Mouse (Mus musculus): Measurements from ENCODE around the gene Ralgps1. TPM values are rescaled to one million over a fixed set of nuclear protein-coding genes. Genes with fewer than 3 reads are reported as not detected.

Ralgps1 gene
- total and polyA plus RNA-seq, 2 experiments from 2014 or later: 20.7 to 69.9 TPM

- ATAC-seq (0 out of 2 replicates have a peak, but pooled peaks have one; percentile 49), DNase-seq (ENCODE audit: low spot score) (no peak)
- Histone ChIP-seq H3K36me3 (ENCODE audit: insufficient read depth, low read length) (no peaks in the 10 kb centered on the region), H3K4me3 (ENCODE audit: low read length) (no peak overlapping the region), H3K27me3 (ENCODE audit: insufficient read depth, low read length) (no peaks in the 10 kb centered on the region), H3K27ac (no peak overlapping the region), H3K9ac (replicated peaks; ENCODE audit: low read length) (no peak overlapping the region), H3K9me3 (ENCODE audit: low read length) (no peaks in the 10 kb centered on the region), H3K4me1 (ENCODE audit: insufficient read depth, low read length) (no peaks in the 10 kb centered on the region; the same call in 1 of the 2 replicates), H3K4me2 (ENCODE audit: low read depth, low read length) (no peak overlapping the region)
- 46% methylated on average over 3 of the region's 3 CpGs for WGBS
- TF ChIP-seq CTCF (IDR thresholded peaks at IDR 0.05; ENCODE audit: low read depth): no peak
Observed at GRCm38 (mm10) chr2:33189976-33190375, 181.3 kb downstream of the Ralgps1 start.

- H3K4me1 ChIP-seq (ENCODE audit: insufficient read depth, low read length): no peaks in the 10 kb centered on the region; the same call in 1 of the 2 replicates
- no peaks in the 10 kb centered on the region for H3K27me3 ChIP-seq (ENCODE audit: insufficient read depth, low read length)
- 71% methylated on average over 6 of the region's 6 CpGs for WGBS
- no peak overlapping the region for H3K4me3 ChIP-seq (ENCODE audit: low read length)
- no peak overlapping the region for H3K9ac ChIP-seq (replicated peaks; ENCODE audit: low read length)
- H3K36me3 ChIP-seq (ENCODE audit: insufficient read depth, low read length): no peaks in the 10 kb centered on the region
- no peak for ATAC-seq
- no peak for TF ChIP-seq CTCF (IDR thresholded peaks at IDR 0.05; ENCODE audit: low read depth)
- no peaks in the 10 kb centered on the region for H3K9me3 ChIP-seq (ENCODE audit: low read length)
- no peak overlapping the region for H3K27ac ChIP-seq
- no peak overlapping the region for H3K4me2 ChIP-seq (ENCODE audit: low read depth, low read length)
- DNase-seq (ENCODE audit: low spot score): no peak
Observed at GRCm38 (mm10) chr2:33188925-33189670, 182.2 kb downstream of the Ralgps1 start.

GRCm38 (mm10) chr2:33187874-33188273 is 183.4 kb downstream of the Ralgps1 start:
- no peak for TF ChIP-seq CTCF (IDR thresholded peaks at IDR 0.05; ENCODE audit: low read depth)
- H3K4me2 ChIP-seq (ENCODE audit: low read depth, low read length): no peak overlapping the region
- H3K36me3 ChIP-seq (ENCODE audit: insufficient read depth, low read length): no peaks in the 10 kb centered on the region
- H3K4me1 ChIP-seq (ENCODE audit: insufficient read depth, low read length): no peaks in the 10 kb centered on the region; the same call in 1 of the 2 replicates
- DNase-seq (ENCODE audit: low spot score) (no peak), ATAC-seq (no peak)
- WGBS: 86% methylated on average over 2 of the region's 2 CpGs
- no peak overlapping the region for H3K4me3 ChIP-seq (ENCODE audit: low read length)
- no peak overlapping the region for H3K9ac ChIP-seq (replicated peaks; ENCODE audit: low read length)
- H3K27me3 ChIP-seq (ENCODE audit: insufficient read depth, low read length): no peaks in the 10 kb centered on the region
- no peaks in the 10 kb centered on the region for H3K9me3 ChIP-seq (ENCODE audit: low read length)
- H3K27ac ChIP-seq: no peak overlapping the region

GRCm38 (mm10) chr2:33186505-33186904 is 184.8 kb downstream of the Ralgps1 start:
- Histone ChIP-seq H3K4me1 (ENCODE audit: insufficient read depth, low read length) (no peaks in the 10 kb centered on the region; the same call in 1 of the 2 replicates), H3K27me3 (ENCODE audit: insufficient read depth, low read length) (no peaks in the 10 kb centered on the region), H3K4me2 (ENCODE audit: low read depth, low read length) (no peak overlapping the region), H3K4me3 (ENCODE audit: low read length) (no peak overlapping the region), H3K27ac (no peak overlapping the region), H3K9me3 (ENCODE audit: low read length) (no peaks in the 10 kb centered on the region), H3K9ac (replicated peaks; ENCODE audit: low read length) (no peak overlapping the region), H3K36me3 (ENCODE audit: insufficient read depth, low read length) (no peaks in the 10 kb centered on the region)
- TF ChIP-seq CTCF (IDR thresholded peaks at IDR 0.05; ENCODE audit: low read depth): no peak
- DNase-seq (ENCODE audit: low spot score) (no peak), ATAC-seq (no peak)
- 62% methylated on average over 7 of the region's 7 CpGs for WGBS

- H3K4me1 ChIP-seq (ENCODE audit: insufficient read depth, low read length): peaks cover 2% of the 10 kb centered on the region; the same call in 1 of the 2 replicates
- no peak overlapping the region for H3K27ac ChIP-seq
- H3K36me3 ChIP-seq (ENCODE audit: insufficient read depth, low read length): no peaks in the 10 kb centered on the region
- ATAC-seq (no peak), DNase-seq (ENCODE audit: low spot score) (peak; percentile 31)
- no peak overlapping the region for H3K4me2 ChIP-seq (ENCODE audit: low read depth, low read length)
- peak; percentile 56 for TF ChIP-seq CTCF (IDR thresholded peaks at IDR 0.05; ENCODE audit: low read depth)
- no peaks in the 10 kb centered on the region for H3K9me3 ChIP-seq (ENCODE audit: low read length)
- no peak overlapping the region for H3K9ac ChIP-seq (replicated peaks; ENCODE audit: low read length)
- H3K4me3 ChIP-seq (ENCODE audit: low read length): no peak overlapping the region
- 73% methylated on average over 7 of the region's 7 CpGs for WGBS
- no peaks in the 10 kb centered on the region for H3K27me3 ChIP-seq (ENCODE audit: insufficient read depth, low read length)
Observed at GRCm38 (mm10) chr2:33185258-33185657, 186.0 kb downstream of the Ralgps1 start.

GRCm38 (mm10) chr2:33184641-33185040 is 186.6 kb downstream of the Ralgps1 start:
- H3K27me3 ChIP-seq (ENCODE audit: insufficient read depth, low read length): no peaks in the 10 kb centered on the region

GRCm38 (mm10) chr2:33183321-33183720 is 188.0 kb downstream of the Ralgps1 start:
- no peaks in the 10 kb centered on the region for H3K36me3 ChIP-seq (ENCODE audit: insufficient read depth, low read length)
- H3K9me3 ChIP-seq (ENCODE audit: low read length): no peaks in the 10 kb centered on the region
- DNase-seq (ENCODE audit: low spot score): no peak
- no peak overlapping the region for H3K27ac ChIP-seq
- no peak for ATAC-seq
- peaks cover 18% of the 10 kb centered on the region for H3K4me1 ChIP-seq (ENCODE audit: insufficient read depth, low read length)
- WGBS: 96% methylated on average over 7 of the region's 7 CpGs
- no peaks in the 10 kb centered on the region for H3K27me3 ChIP-seq (ENCODE audit: insufficient read depth, low read length)
- no peak overlapping the region for H3K9ac ChIP-seq (replicated peaks; ENCODE audit: low read length)
- no peak overlapping the region for H3K4me2 ChIP-seq (ENCODE audit: low read depth, low read length)
- no peak for TF ChIP-seq CTCF (IDR thresholded peaks at IDR 0.05; ENCODE audit: low read depth)
- no peak overlapping the region for H3K4me3 ChIP-seq (ENCODE audit: low read length)

More at GRCm38 (mm10) chr2:33184641-33185040, 186.6 kb downstream of the Ralgps1 start:
- H3K36me3 ChIP-seq (ENCODE audit: insufficient read depth, low read length): no peaks in the 10 kb centered on the region
- no peak for TF ChIP-seq CTCF (IDR thresholded peaks at IDR 0.05; ENCODE audit: low read depth)
- no peak overlapping the region for H3K27ac ChIP-seq
- H3K9me3 ChIP-seq (ENCODE audit: low read length): no peaks in the 10 kb centered on the region
- 62% methylated on average over 10 of the region's 10 CpGs for WGBS
- no peak overlapping the region for H3K9ac ChIP-seq (replicated peaks; ENCODE audit: low read length)
- H3K4me1 ChIP-seq (ENCODE audit: insufficient read depth, low read length): peaks cover 8% of the 10 kb centered on the region; the same call in 1 of the 2 replicates
- H3K4me3 ChIP-seq (ENCODE audit: low read length): no peak overlapping the region
- DNase-seq (ENCODE audit: low spot score): peak; percentile 37
- no peak overlapping the region for H3K4me2 ChIP-seq (ENCODE audit: low read depth, low read length)
- no peak for ATAC-seq
